Mouse (Mus musculus): ENCODE results near the gene Tfeb. TPM values are rescaled to one million over a fixed set of nuclear protein-coding genes. Genes with fewer than 3 reads are reported as not detected.

The Tfeb gene
- 21.7 TPM for polyA plus RNA-seq (2014; fragmentation: Illumina TruSeq; extraction: RNeasy Lipid Tissue Mini Kit (QIAGEN cat#74804); ENCODE audit: insufficient read depth, low read depth, low replicate concordance)

DNA sequence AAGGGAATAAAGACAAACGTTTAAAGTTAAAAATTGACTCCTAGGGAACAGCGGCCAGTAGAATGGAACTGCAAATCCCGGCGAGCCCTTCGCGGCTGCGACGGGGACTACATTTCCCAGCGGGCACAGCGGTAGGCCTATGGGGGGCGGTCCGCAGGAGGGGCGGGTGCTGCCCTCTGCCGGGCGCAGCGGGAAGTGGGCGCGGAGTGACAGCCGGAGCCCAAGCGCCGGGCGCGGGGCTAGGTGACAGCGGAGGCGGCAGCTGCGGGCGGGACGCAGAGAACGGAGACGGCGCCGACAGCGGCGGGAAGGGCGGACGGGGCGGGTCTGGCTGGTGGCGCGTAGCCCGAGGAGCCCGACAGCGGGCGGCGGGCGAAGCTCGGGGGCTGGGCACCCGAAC lies at the start of gene Tfeb:
Tfeb (plus strand) TSS at position 175 of the 400 bp plus-strand sequence.

DNA sequence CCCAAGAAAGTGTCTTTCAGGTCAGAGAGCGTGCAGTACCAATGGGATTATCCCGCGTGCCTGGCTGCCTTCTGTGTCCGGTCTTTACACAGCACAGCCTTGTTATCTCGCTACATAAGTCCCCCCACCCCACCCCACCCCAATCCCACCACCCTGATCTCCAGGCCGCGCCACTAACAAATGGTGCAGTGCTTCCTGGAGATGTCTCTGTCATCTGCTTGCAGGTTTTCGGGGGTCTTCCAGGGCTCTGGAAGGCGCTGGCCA lies 48.6 kb upstream of the Tfeb start, which contains the start of gene Tomm6:
Tomm6 (minus strand) TSS at position 43 of the 264 bp plus-strand sequence.

DNA sequence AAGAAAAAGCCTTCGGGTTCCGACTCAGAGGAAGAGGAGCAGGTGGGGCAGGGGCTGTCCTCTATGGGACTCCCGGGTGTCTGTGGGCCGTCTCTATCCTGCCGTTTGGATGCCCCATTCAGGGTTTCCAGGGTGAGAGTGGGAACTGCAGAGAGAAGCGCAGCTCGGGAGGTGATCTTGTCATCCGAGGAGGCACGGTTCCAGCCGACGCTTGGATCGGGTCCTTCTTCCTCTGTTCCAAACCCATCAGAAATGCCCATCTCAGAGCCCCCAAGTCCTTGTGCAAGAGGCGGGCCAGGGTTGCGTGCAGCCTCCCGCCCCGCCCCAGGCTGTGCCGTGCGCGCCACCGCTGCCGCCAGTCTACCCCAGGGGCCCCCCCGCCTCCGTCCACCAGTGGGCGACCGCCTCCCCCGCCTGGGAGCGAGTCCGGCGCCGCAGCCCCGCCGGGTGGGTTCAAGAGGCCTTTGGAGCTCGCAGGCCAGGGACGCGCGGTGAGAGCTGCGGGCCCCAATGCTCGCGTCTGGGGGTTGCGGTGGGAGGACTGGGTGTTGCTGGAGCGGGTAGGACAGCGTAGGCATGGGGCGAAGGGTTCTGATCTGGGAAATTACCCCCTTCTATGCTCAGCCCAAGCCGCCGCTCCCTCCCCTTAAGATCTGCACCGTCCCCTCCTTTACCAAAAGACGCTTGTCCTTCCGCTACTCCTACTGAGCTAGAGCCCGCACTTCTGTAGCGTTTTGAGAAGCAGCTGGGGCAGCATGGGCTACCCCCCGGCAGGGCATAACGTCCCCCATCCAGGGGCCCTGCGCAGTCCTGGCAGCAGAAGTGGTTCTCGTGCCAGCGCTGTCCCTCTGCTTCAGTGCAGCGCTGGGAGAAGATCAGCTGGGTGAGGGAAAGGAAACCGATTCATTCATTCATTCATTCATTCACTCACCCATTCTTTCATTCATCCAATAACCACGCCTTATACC lies 47.9 kb upstream of the Tfeb start, which contains the start of gene Frs3:
Frs3 (plus strand) TSS at position 423 of the 968 bp plus-strand sequence.

DNA sequence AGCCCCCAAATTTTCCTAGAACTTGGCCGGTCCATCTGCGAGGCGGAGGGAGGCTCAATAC lies 42.6 kb upstream of the Tfeb start, which contains the start of gene Gm21981:
Gm21981 (minus strand) TSS at position 14 of the 61 bp plus-strand sequence.

DNA sequence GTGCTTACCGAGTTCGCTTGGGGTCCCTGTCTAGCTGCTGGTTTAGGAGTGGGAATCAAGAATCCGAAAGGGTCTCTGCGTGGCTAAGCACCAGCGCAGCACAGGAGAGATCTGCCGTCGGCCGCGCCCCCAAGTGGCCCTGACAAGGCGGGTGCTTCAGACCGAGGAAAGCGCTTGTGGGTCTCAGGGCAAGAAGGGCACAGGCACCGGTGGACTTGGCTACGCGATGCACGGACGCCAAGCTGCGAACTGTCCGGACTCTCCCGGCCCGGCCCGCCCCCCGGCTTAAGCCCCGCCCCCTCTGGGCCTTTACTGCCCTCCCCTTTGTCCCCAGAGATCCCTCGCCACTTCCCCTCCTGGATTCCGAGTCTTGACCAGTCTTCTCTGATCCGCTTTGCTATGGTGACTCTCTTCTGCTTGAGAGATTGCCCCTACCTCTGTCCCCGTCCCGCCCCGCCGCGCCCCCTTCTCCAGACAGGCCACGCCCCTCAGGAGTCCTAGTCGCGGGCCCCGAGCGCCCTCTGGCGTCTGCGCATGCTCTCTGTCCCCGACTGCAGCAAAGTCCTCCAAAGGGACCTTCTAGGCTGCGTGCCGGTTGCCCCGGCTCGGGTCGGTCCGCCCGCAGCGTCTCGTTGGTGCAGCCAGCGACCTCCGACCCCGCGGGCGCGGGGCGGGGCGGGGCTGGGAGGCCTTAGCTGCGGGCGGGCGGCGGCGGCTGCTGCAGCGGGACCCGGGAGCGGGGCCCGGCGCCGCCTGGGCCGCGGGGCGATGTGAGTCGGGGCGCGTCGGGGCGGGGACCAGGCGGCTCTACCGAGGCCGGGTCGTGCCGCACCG lies 42.1 kb upstream of the Tfeb start, which contains the start of gene Prickle4:
Prickle4 (minus strand) TSS at position 234 of the 834 bp plus-strand sequence.

DNA sequence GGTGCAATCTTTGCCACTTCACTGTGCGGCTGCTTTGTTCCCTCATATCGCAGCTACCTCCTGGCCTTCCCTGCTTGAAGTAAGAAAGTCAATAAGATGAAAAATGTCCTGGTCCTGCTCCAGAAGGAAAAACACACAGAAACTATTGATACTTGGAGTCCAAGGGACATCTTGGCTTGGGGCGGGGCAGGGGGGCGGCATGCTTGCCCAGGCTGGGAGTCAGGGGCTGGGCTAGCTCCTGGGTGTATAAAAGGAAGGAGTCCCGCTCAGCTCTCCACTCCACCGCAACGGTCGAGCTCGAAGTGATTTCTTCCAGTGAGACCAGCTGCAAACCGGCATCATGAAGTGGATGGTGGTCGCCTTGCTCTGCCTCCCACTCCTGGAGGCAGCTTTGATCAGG lies 10.3 kb upstream of the Tfeb start, which contains the start of gene Pgc:
Pgc (plus strand) TSS at position 277 of the 400 bp plus-strand sequence.

DNA sequence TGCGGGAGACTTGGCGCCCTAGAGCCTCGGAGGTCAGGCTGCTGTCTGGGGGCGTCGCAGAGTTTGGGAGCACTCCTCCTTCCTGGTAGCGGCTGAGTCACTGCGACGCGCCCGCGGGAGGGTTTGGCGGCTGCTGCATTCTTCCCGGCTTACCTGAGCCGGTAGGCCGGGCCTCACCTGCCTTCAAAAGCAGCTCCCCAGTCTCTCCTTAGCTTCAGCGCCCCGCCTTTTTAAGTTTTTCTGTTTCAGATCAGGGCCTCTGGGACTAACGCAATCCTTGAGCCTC lies 97.6 kb downstream of the Tfeb start, which contains the start of gene Mdfi:
Mdfi (minus strand) TSS at position 210 of the 286 bp plus-strand sequence.

Other genes with a start within 250 kb of the Tfeb start
- gene Taf8, start 234.7 kb upstream of the Tfeb start, polyA plus RNA-seq (2014; fragmentation: Illumina TruSeq; extraction: RNeasy Lipid Tissue Mini Kit (QIAGEN cat#74804); ENCODE audit: insufficient read depth, low read depth, low replicate concordance), result 14.3 TPM
- gene Ccnd3, start 232.0 kb upstream of the Tfeb start, polyA plus RNA-seq (2014; fragmentation: Illumina TruSeq; extraction: RNeasy Lipid Tissue Mini Kit (QIAGEN cat#74804); ENCODE audit: insufficient read depth, low read depth, low replicate concordance), result 106 TPM
- 7.0 TPM for gene Bysl, start 125.5 kb upstream of the Tfeb start, polyA plus RNA-seq (2014; fragmentation: Illumina TruSeq; extraction: RNeasy Lipid Tissue Mini Kit (QIAGEN cat#74804); ENCODE audit: insufficient read depth, low read depth, low replicate concordance)
- gene Med20, start 125.4 kb upstream of the Tfeb start, polyA plus RNA-seq (2014; fragmentation: Illumina TruSeq; extraction: RNeasy Lipid Tissue Mini Kit (QIAGEN cat#74804); ENCODE audit: insufficient read depth, low read depth, low replicate concordance), result 16.2 TPM
- 0.87 TPM for gene Gm20517, start 125.4 kb upstream of the Tfeb start, polyA plus RNA-seq (2014; fragmentation: Illumina TruSeq; extraction: RNeasy Lipid Tissue Mini Kit (QIAGEN cat#74804); ENCODE audit: insufficient read depth, low read depth, low replicate concordance)
- gene Usp49, start 106.3 kb upstream of the Tfeb start, polyA plus RNA-seq (2014; fragmentation: Illumina TruSeq; extraction: RNeasy Lipid Tissue Mini Kit (QIAGEN cat#74804); ENCODE audit: insufficient read depth, low read depth, low replicate concordance), result 1.2 TPM
- 201 TPM for gene Tomm6, start 48.6 kb upstream of the Tfeb start, polyA plus RNA-seq (2014; fragmentation: Illumina TruSeq; extraction: RNeasy Lipid Tissue Mini Kit (QIAGEN cat#74804); ENCODE audit: insufficient read depth, low read depth, low replicate concordance)
- 3.5 TPM for gene Frs3, start 48.0 kb upstream of the Tfeb start, polyA plus RNA-seq (2014; fragmentation: Illumina TruSeq; extraction: RNeasy Lipid Tissue Mini Kit (QIAGEN cat#74804); ENCODE audit: insufficient read depth, low read depth, low replicate concordance)
- 0.64 TPM for gene Gm21981, start 42.6 kb upstream of the Tfeb start, polyA plus RNA-seq (2014; fragmentation: Illumina TruSeq; extraction: RNeasy Lipid Tissue Mini Kit (QIAGEN cat#74804); ENCODE audit: insufficient read depth, low read depth, low replicate concordance)
- 1.5 TPM for gene Prickle4, start 42.3 kb upstream of the Tfeb start, polyA plus RNA-seq (2014; fragmentation: Illumina TruSeq; extraction: RNeasy Lipid Tissue Mini Kit (QIAGEN cat#74804); ENCODE audit: insufficient read depth, low read depth, low replicate concordance)
- gene Pgc, start 10.2 kb upstream of the Tfeb start, polyA plus RNA-seq (2014; fragmentation: Illumina TruSeq; extraction: RNeasy Lipid Tissue Mini Kit (QIAGEN cat#74804); ENCODE audit: insufficient read depth, low read depth, low replicate concordance), result 0.56 TPM
- 7.6 TPM for gene Mdfi, start 97.7 kb downstream of the Tfeb start, polyA plus RNA-seq (2014; fragmentation: Illumina TruSeq; extraction: RNeasy Lipid Tissue Mini Kit (QIAGEN cat#74804); ENCODE audit: insufficient read depth, low read depth, low replicate concordance)
- gene Foxp4, start 187.6 kb downstream of the Tfeb start, polyA plus RNA-seq (2014; fragmentation: Illumina TruSeq; extraction: RNeasy Lipid Tissue Mini Kit (QIAGEN cat#74804); ENCODE audit: insufficient read depth, low read depth, low replicate concordance), result 14.4 TPM